ENCODE assay signal across 8 mouse cellular contexts in the genomic region with DNA sequence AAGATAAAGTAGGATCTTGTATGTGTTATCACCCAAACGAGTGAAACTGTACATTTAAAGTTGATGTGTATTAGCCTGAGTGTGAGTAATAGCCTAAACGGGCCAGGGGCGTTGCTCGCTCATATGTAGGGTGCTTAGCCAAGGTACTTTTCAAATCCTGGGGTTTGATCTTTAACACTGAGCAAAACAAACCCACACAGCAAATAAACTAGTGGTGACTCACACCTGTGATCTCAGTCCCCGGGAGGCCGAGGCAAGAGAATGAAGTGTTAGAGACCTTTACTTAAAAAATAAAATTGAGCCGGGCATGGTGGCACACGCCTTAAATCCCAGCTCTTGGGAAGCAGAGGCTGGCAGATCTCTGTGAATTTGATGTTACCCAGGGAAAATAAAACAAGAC. TPM values are rescaled to one million over a fixed set of nuclear protein-coding genes. Genes with fewer than 3 reads are reported as not detected.
A peak's percentile ranks its signal among the peaks of the same experiment; 100 is the strongest.
DNase-seq lines count a peak whose midpoint lies in the region; ATAC-seq and TF ChIP-seq lines count a peak whose summit lies in the region.

No protein-coding gene starts in this region.

- H3K27ac ChIP-seq in heart, postnatal 0 days (ENCODE audit: low read depth) = no peak overlapping the region
- no peak overlapping the region for H3K27ac ChIP-seq in hindbrain, embryonic 13.5 days
- peak overlapping the region; percentile 83 for H3K27ac ChIP-seq in midbrain, embryonic 14.5 days (replicated peaks; ENCODE audit: low read depth, low read length)

- no peak for DNase-seq in heart, postnatal 0 days (ENCODE audit: low spot score)
- DNase-seq in heart, adult 8-10 months (ENCODE audit: low spot score) = no peak
- peak; percentile 60 for DNase-seq in NIH3T3 (ENCODE audit: low read depth)
- no peak for DNase-seq in midbrain, embryonic 14.5 days
- no peak for DNase-seq in frontal cortex, postnatal 36 days (ENCODE audit: low spot score in 2 of 2)
- no peak for DNase-seq in right cerebral cortex, postnatal 4 days
- no peak for DNase-seq in spleen, adult 18-20 months

- no peak for ATAC-seq in heart, postnatal 0 days (ENCODE audit: insufficient read depth, low read depth)
- no peak; the same call in 1 of the 2 replicates for ATAC-seq in hindbrain, embryonic 13.5 days (ENCODE audit: low FRiP score)
- no peak for ATAC-seq in midbrain, embryonic 14.5 days (ENCODE audit: low FRiP score, low TSS enrichment)

- no peaks in the 10 kb centered on the region; the same call in 1 of the 2 replicates for H3K4me1 ChIP-seq in heart, postnatal 0 days (ENCODE audit: control insufficient read depth, insufficient read depth)
- peaks cover 23% of the 10 kb centered on the region for H3K4me1 ChIP-seq in hindbrain, embryonic 13.5 days (replicated peaks)
- H3K4me1 ChIP-seq in midbrain, embryonic 14.5 days (ENCODE audit: control insufficient read depth, insufficient read depth, low read length) = peaks cover 10% of the 10 kb centered on the region

- no peaks in the 10 kb centered on the region for H3K9me3 ChIP-seq in heart, postnatal 0 days (replicated peaks; ENCODE audit: control insufficient read depth, low read length)
- no peaks in the 10 kb centered on the region for H3K9me3 ChIP-seq in hindbrain, embryonic 13.5 days
- H3K9me3 ChIP-seq in midbrain, embryonic 14.5 days (ENCODE audit: control insufficient read depth, low read length) = no peaks in the 10 kb centered on the region

- H3K9ac ChIP-seq in heart, postnatal 0 days (replicated peaks; ENCODE audit: low read depth, low read length) = no peak overlapping the region
- peak overlapping the region; percentile 68 for H3K9ac ChIP-seq in hindbrain, embryonic 13.5 days
- H3K9ac ChIP-seq in midbrain, embryonic 14.5 days (replicated peaks; ENCODE audit: low read length) = peak overlapping the region; percentile 55; the same call in 1 of the 2 replicates

- 80% methylated on average over 8 of the region's 8 CpGs for WGBS in heart, postnatal 0 days
- WGBS in hindbrain, embryonic 13.5 days = 83% methylated on average over 8 of the region's 8 CpGs
- 87% methylated on average over 8 of the region's 8 CpGs for WGBS in midbrain, embryonic 14.5 days

- H3K4me2 ChIP-seq in heart, postnatal 0 days (ENCODE audit: low read depth, low read length) = peak overlapping the region; percentile 82; the same call in 1 of the 2 replicates
- H3K4me2 ChIP-seq in hindbrain, embryonic 13.5 days = peak overlapping the region; percentile 70
- peak overlapping the region; percentile 59 for H3K4me2 ChIP-seq in midbrain, embryonic 14.5 days (ENCODE audit: low read length)

- peaks cover 20% of the 10 kb centered on the region for H3K36me3 ChIP-seq in heart, postnatal 0 days (replicated peaks; ENCODE audit: control insufficient read depth, insufficient read depth, low read length)
- peaks cover 20% of the 10 kb centered on the region for H3K36me3 ChIP-seq in hindbrain, embryonic 13.5 days
- H3K36me3 ChIP-seq in midbrain, embryonic 14.5 days (ENCODE audit: control insufficient read depth, insufficient read depth, low read length) = peaks cover 20% of the 10 kb centered on the region

- H3K27me3 ChIP-seq in heart, postnatal 0 days (ENCODE audit: control insufficient read depth, insufficient read depth, low read length) = no peaks in the 10 kb centered on the region
- no peaks in the 10 kb centered on the region for H3K27me3 ChIP-seq in hindbrain, embryonic 13.5 days
- H3K27me3 ChIP-seq in midbrain, embryonic 14.5 days (ENCODE audit: control insufficient read depth, insufficient read depth, low read length) = no peaks in the 10 kb centered on the region

- no peak overlapping the region for H3K4me3 ChIP-seq in heart, postnatal 0 days (ENCODE audit: low read depth, low read length)
- H3K4me3 ChIP-seq in hindbrain, embryonic 13.5 days = peak overlapping the region; percentile 97
- peak overlapping the region; percentile 96; the same call in 1 of the 2 replicates for H3K4me3 ChIP-seq in midbrain, embryonic 14.5 days (replicated peaks; ENCODE audit: low read depth, low read length)

- no peak for TF ChIP-seq EP300 in heart, postnatal 0 days (IDR thresholded peaks at IDR 0.05; ENCODE audit: low read depth)

- no peak for TF ChIP-seq CTCF in heart, postnatal 0 days (IDR thresholded peaks at IDR 0.05; ENCODE audit: low read depth)

RNA-seq across cellular contexts. Expression of a gene that starts 0.8 kb away (rescaled TPM):
- total RNA-seq in heart, postnatal 0 days (2014; rRNA removed; ENCODE audit: low replicate concordance) = 2.1 and 6.3 TPM in 2 replicates
- 2.1 and 2.8 TPM in 2 replicates for polyA plus RNA-seq in heart, postnatal 0 days (2015; fragmentation: Nextera tagmentation; extraction: Ambion mirVana)
- 1 to 10 TPM; 7.4 to 9.8 (median 9.0) TPM for total RNA-seq in heart, adult 8-10 months (2022)
- polyA plus RNA-seq in hindbrain, embryonic 13.5 days (2015; fragmentation: Nextera tagmentation; extraction: Ambion mirVana) = 7.1 and 7.4 TPM in 2 replicates
- polyA plus RNA-seq in midbrain, embryonic 14.5 days (2014; fragmentation: Nextera tagmentation; extraction: Ambion mirVana) = 7.5 and 10.0 TPM in 2 replicates

RNA-seq across cellular contexts. Expression of a gene that starts 22.1 kb away (rescaled TPM):
- total RNA-seq in heart, postnatal 0 days (2014; rRNA removed; ENCODE audit: low replicate concordance) = 3.4 and 6.6 TPM in 2 replicates
- 2.2 and 2.5 TPM in 2 replicates for polyA plus RNA-seq in heart, postnatal 0 days (2015; fragmentation: Nextera tagmentation; extraction: Ambion mirVana)
- total RNA-seq in heart, adult 8-10 months (2022) = 1 to 10 TPM; 1.2 to 2.7 (median 1.8) TPM
- 0.62 and 0.82 TPM in 2 replicates for polyA plus RNA-seq in hindbrain, embryonic 13.5 days (2015; fragmentation: Nextera tagmentation; extraction: Ambion mirVana)
- polyA plus RNA-seq in midbrain, embryonic 14.5 days (2014; fragmentation: Nextera tagmentation; extraction: Ambion mirVana) = 0.53 and 0.92 TPM in 2 replicates

RNA-seq across cellular contexts. Expression of a gene that starts 37.0 kb away (rescaled TPM):
- total RNA-seq in heart, postnatal 0 days (2014; rRNA removed; ENCODE audit: low replicate concordance) = 17.7 and 23.2 TPM in 2 replicates
- 9.8 and 11.3 TPM in 2 replicates for polyA plus RNA-seq in heart, postnatal 0 days (2015; fragmentation: Nextera tagmentation; extraction: Ambion mirVana)
- 1 to 10 TPM; 3.9 to 5.5 (median 4.8) TPM for total RNA-seq in heart, adult 8-10 months (2022)
- polyA plus RNA-seq in hindbrain, embryonic 13.5 days (2015; fragmentation: Nextera tagmentation; extraction: Ambion mirVana) = 12.9 and 13.5 TPM in 2 replicates
- polyA plus RNA-seq in midbrain, embryonic 14.5 days (2014; fragmentation: Nextera tagmentation; extraction: Ambion mirVana) = 10.4 and 15.4 TPM in 2 replicates
